Mouse (Mus musculus): ENCODE measurements around the gene Xrcc1. TPM values are rescaled to one million over a fixed set of nuclear protein-coding genes. Genes with fewer than 3 reads are reported as not detected.

Gene Xrcc1
- polyA plus RNA-seq, 1 experiment from 2014 or later, result 40.8 TPM

GRCm38 (mm10) chr7:24587330-24588105 lies 41.4 kb downstream of the Xrcc1 start, which contains the start of the genes Ethe1 and Zfp575:
TSS of gene Ethe1 (plus strand) at chr7:24587543.
TSS of gene Zfp575 (minus strand) at chr7:24587641.
- Histone ChIP-seq H3K27ac (ENCODE audit: low read length) (no peak within 1 kb of the TSS), H3K36me3 (ENCODE audit: control insufficient read depth, insufficient read depth) (no peaks in the 10 kb centered on the region), H3K9ac (ENCODE audit: low read depth, low read length) (peak within 1 kb of the TSS; percentile 32), H3K4me2 (ENCODE audit: low read depth, low read length) (peak within 1 kb of the TSS; percentile 60), H3K9me3 (replicated peaks; ENCODE audit: control insufficient read depth, low read length) (no peaks in the 10 kb centered on the region; the same call in 1 of the 2 replicates), H3K4me1 (ENCODE audit: control insufficient read depth, low read depth, low read length) (peaks cover 19% of the 10 kb centered on the region), H3K27me3 (ENCODE audit: control insufficient read depth, insufficient read depth, low read depth, low read length) (peaks cover 20% of the 10 kb centered on the region), H3K4me3 (ENCODE audit: low read depth, low read length) (peak within 1 kb of the TSS; percentile 47)
- ATAC-seq (ENCODE audit: low read depth), result no peak
- WGBS (ENCODE audit: insufficient replicate concordance), result 11% methylated on average over 30 of the region's 30 CpGs

GRCm38 (mm10) chr7:24588336-24588735 lies 42.2 kb downstream of the Xrcc1 start:
- ATAC-seq (ENCODE audit: low read depth), result no peak
- WGBS (ENCODE audit: insufficient replicate concordance), result 66% methylated on average over 13 of the region's 13 CpGs
- H3K9ac ChIP-seq (ENCODE audit: low read depth, low read length), result no peak overlapping the region
- H3K36me3 ChIP-seq (ENCODE audit: control insufficient read depth, insufficient read depth), result no peaks in the 10 kb centered on the region
- H3K9me3 ChIP-seq (replicated peaks; ENCODE audit: control insufficient read depth, low read length), result no peaks in the 10 kb centered on the region; the same call in 1 of the 2 replicates
- H3K4me3 ChIP-seq (ENCODE audit: low read depth, low read length), result no peak overlapping the region
- H3K4me1 ChIP-seq (ENCODE audit: control insufficient read depth, low read depth, low read length), result peaks cover 28% of the 10 kb centered on the region
- no peak overlapping the region for H3K27ac ChIP-seq (ENCODE audit: low read length)
- H3K4me2 ChIP-seq (ENCODE audit: low read depth, low read length), result no peak overlapping the region
- H3K27me3 ChIP-seq (ENCODE audit: control insufficient read depth, insufficient read depth, low read depth, low read length), result peaks cover 20% of the 10 kb centered on the region

- H3K36me3 ChIP-seq (ENCODE audit: control insufficient read depth, insufficient read depth), result no peaks in the 10 kb centered on the region
- 0 out of 2 replicates have a peak overlapping the region, but pooled peaks have one; percentile 10 for H3K27ac ChIP-seq (ENCODE audit: low read length)
- H3K27me3 ChIP-seq (ENCODE audit: control insufficient read depth, insufficient read depth, low read depth, low read length), result no peaks in the 10 kb centered on the region; the same call in 1 of the 2 replicates
- H3K9me3 ChIP-seq (replicated peaks; ENCODE audit: control insufficient read depth, low read length), result no peaks in the 10 kb centered on the region
- WGBS (ENCODE audit: insufficient replicate concordance), result 39% methylated on average over 5 of the region's 5 CpGs
- peak overlapping the region; percentile 12; the same call in 1 of the 2 replicates for H3K4me2 ChIP-seq (ENCODE audit: low read depth, low read length)
- no peak overlapping the region for H3K4me3 ChIP-seq (ENCODE audit: low read depth, low read length)
- H3K9ac ChIP-seq (ENCODE audit: low read depth, low read length), result no peak overlapping the region
- ATAC-seq (ENCODE audit: low read depth), result peak; percentile 62
- peaks cover 38% of the 10 kb centered on the region for H3K4me1 ChIP-seq (ENCODE audit: control insufficient read depth, low read depth, low read length)
Measured at GRCm38 (mm10) chr7:24591735-24592134, 45.6 kb downstream of the Xrcc1 start.

- Histone ChIP-seq H3K9ac (ENCODE audit: low read depth, low read length) (no peak overlapping the region), H3K4me1 (ENCODE audit: control insufficient read depth, low read depth, low read length) (peaks cover 35% of the 10 kb centered on the region), H3K36me3 (ENCODE audit: control insufficient read depth, insufficient read depth) (no peaks in the 10 kb centered on the region), H3K4me3 (ENCODE audit: low read depth, low read length) (no peak overlapping the region), H3K27ac (ENCODE audit: low read length) (0 out of 2 replicates have a peak overlapping the region, but pooled peaks have one; percentile 10), H3K9me3 (replicated peaks; ENCODE audit: control insufficient read depth, low read length) (no peaks in the 10 kb centered on the region), H3K27me3 (ENCODE audit: control insufficient read depth, insufficient read depth, low read depth, low read length) (no peaks in the 10 kb centered on the region), H3K4me2 (ENCODE audit: low read depth, low read length) (peak overlapping the region; percentile 12; the same call in 1 of the 2 replicates)
- WGBS (ENCODE audit: insufficient replicate concordance), result 44% methylated on average over 4 of the region's 4 CpGs
- ATAC-seq (ENCODE audit: low read depth), result no peak
Measured at GRCm38 (mm10) chr7:24592163-24592562, 46.1 kb downstream of the Xrcc1 start.

GRCm38 (mm10) chr7:24592781-24593180 lies 46.7 kb downstream of the Xrcc1 start:
- H3K9ac ChIP-seq (ENCODE audit: low read depth, low read length), result no peak overlapping the region
- H3K9me3 ChIP-seq (replicated peaks; ENCODE audit: control insufficient read depth, low read length), result no peaks in the 10 kb centered on the region
- no peaks in the 10 kb centered on the region for H3K27me3 ChIP-seq (ENCODE audit: control insufficient read depth, insufficient read depth, low read depth, low read length)
- peaks cover 32% of the 10 kb centered on the region for H3K4me1 ChIP-seq (ENCODE audit: control insufficient read depth, low read depth, low read length)
- H3K27ac ChIP-seq (ENCODE audit: low read length), result no peak overlapping the region
- H3K4me2 ChIP-seq (ENCODE audit: low read depth, low read length), result no peak overlapping the region
- WGBS (ENCODE audit: insufficient replicate concordance), result 73% methylated on average over 6 of the region's 6 CpGs
- no peaks in the 10 kb centered on the region for H3K36me3 ChIP-seq (ENCODE audit: control insufficient read depth, insufficient read depth)
- H3K4me3 ChIP-seq (ENCODE audit: low read depth, low read length), result no peak overlapping the region
- no peak for ATAC-seq (ENCODE audit: low read depth)

- H3K27me3 ChIP-seq (ENCODE audit: control insufficient read depth, insufficient read depth, low read depth, low read length), result no peaks in the 10 kb centered on the region
- ATAC-seq (ENCODE audit: low read depth), result peak; percentile 90
- no peaks in the 10 kb centered on the region for H3K36me3 ChIP-seq (ENCODE audit: control insufficient read depth, insufficient read depth)
- peak overlapping the region; percentile 71 for H3K9ac ChIP-seq (ENCODE audit: low read depth, low read length)
- H3K4me3 ChIP-seq (ENCODE audit: low read depth, low read length), result peak overlapping the region; percentile 70
- H3K9me3 ChIP-seq (replicated peaks; ENCODE audit: control insufficient read depth, low read length), result no peaks in the 10 kb centered on the region
- WGBS (ENCODE audit: insufficient replicate concordance), result under 1% methylated on average over 38 of the region's 39 CpGs
- peaks cover 34% of the 10 kb centered on the region for H3K4me1 ChIP-seq (ENCODE audit: control insufficient read depth, low read depth, low read length)
- no peak overlapping the region for H3K27ac ChIP-seq (ENCODE audit: low read length)
- H3K4me2 ChIP-seq (ENCODE audit: low read depth, low read length), result peak overlapping the region; percentile 90
Measured at GRCm38 (mm10) chr7:24593621-24594308, 47.7 kb downstream of the Xrcc1 start.

GRCm38 (mm10) chr7:24594309-24594803 lies 48.3 kb downstream of the Xrcc1 start:
- peaks cover 34% of the 10 kb centered on the region for H3K4me1 ChIP-seq (ENCODE audit: control insufficient read depth, low read depth, low read length)
- peak overlapping the region; percentile 90 for H3K4me2 ChIP-seq (ENCODE audit: low read depth, low read length)
- H3K27ac ChIP-seq (ENCODE audit: low read length), result no peak overlapping the region
- peak overlapping the region; percentile 70 for H3K4me3 ChIP-seq (ENCODE audit: low read depth, low read length)
- no peaks in the 10 kb centered on the region for H3K9me3 ChIP-seq (replicated peaks; ENCODE audit: control insufficient read depth, low read length)
- H3K36me3 ChIP-seq (ENCODE audit: control insufficient read depth, insufficient read depth), result no peaks in the 10 kb centered on the region
- WGBS (ENCODE audit: insufficient replicate concordance), result 13% methylated on average over 13 of the region's 13 CpGs
- ATAC-seq (ENCODE audit: low read depth), result no peak
- H3K27me3 ChIP-seq (ENCODE audit: control insufficient read depth, insufficient read depth, low read depth, low read length), result no peaks in the 10 kb centered on the region
- H3K9ac ChIP-seq (ENCODE audit: low read depth, low read length), result peak overlapping the region; percentile 71

- no peaks in the 10 kb centered on the region for H3K27me3 ChIP-seq (ENCODE audit: control insufficient read depth, insufficient read depth, low read depth, low read length)
- H3K9me3 ChIP-seq (replicated peaks; ENCODE audit: control insufficient read depth, low read length), result no peaks in the 10 kb centered on the region
- H3K4me3 ChIP-seq (ENCODE audit: low read depth, low read length), result peak overlapping the region; percentile 70; the same call in 1 of the 2 replicates
- no peak overlapping the region for H3K9ac ChIP-seq (ENCODE audit: low read depth, low read length)
- WGBS (ENCODE audit: insufficient replicate concordance), result 35% methylated on average over 2 of the region's 2 CpGs
- ATAC-seq (ENCODE audit: low read depth), result no peak
- no peak overlapping the region for H3K27ac ChIP-seq (ENCODE audit: low read length)
- H3K4me1 ChIP-seq (ENCODE audit: control insufficient read depth, low read depth, low read length), result peaks cover 34% of the 10 kb centered on the region
- no peaks in the 10 kb centered on the region for H3K36me3 ChIP-seq (ENCODE audit: control insufficient read depth, insufficient read depth)
- H3K4me2 ChIP-seq (ENCODE audit: low read depth, low read length), result peak overlapping the region; percentile 90; the same call in 1 of the 2 replicates
Measured at GRCm38 (mm10) chr7:24595464-24595863, 49.4 kb downstream of the Xrcc1 start.
